Mouse (Mus musculus): ENCODE measurements around the gene E030018B13Rik. TPM values are rescaled to one million over a fixed set of nuclear protein-coding genes. Genes with fewer than 3 reads are reported as not detected.
A peak's percentile ranks its signal among the peaks of the same experiment; 100 is the strongest.

Gene E030018B13Rik
- not detected in 2 replicates for polyA plus RNA-seq (2015; fragmentation: Nextera tagmentation; extraction: Ambion mirVana)

DNA sequence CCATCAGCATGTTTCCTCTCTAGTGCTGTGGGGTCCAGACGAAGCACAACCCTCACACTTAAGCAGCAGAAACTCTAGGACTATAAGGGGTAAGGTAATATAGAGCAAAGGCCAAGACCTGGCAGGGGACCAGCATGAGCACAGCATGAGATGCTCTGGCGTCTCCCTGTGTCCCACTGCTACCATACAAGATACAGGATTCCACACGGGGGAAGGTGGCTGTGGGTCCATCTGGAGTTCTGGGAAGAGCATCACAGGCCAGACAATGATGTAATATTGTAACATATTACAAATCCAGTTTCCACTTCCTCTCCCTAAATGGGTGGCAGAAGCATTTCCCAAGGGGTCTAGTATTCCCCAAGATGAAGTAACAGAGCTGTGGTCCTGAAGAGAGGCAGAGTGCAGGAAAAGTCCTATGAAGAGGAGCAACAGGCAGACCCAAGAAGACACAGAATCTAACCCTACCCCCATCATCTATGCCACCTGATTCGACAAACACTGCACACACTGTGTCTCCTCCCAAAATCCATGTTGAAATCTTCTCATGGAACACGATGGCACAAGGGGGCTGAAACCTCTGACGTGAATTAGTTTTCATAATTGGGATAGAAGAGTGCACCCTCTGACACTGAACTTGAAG is at the start of gene E030018B13Rik:
Gene E030018B13Rik, plus strand, starts transcription at position 590 of the 640 bp plus-strand sequence.
- ATAC-seq = no peak
- H3K4me2 ChIP-seq (replicated peaks; ENCODE audit: low read depth) = no peak within 1 kb of the TSS
- no peak within 1 kb of the TSS for H3K4me3 ChIP-seq (ENCODE audit: low read depth, low read length)
- H3K9me3 ChIP-seq (ENCODE audit: control insufficient read depth) = no peaks in the 10 kb centered on the region
- no peaks in the 10 kb centered on the region for H3K27me3 ChIP-seq (replicated peaks; ENCODE audit: control insufficient read depth, insufficient read depth, low read length)
- no peak within 1 kb of the TSS for H3K9ac ChIP-seq (ENCODE audit: low read depth, low read length)
- no peak for TF ChIP-seq CTCF (IDR thresholded peaks at IDR 0.05; ENCODE audit: low read depth)
- 91% methylated on average over 6 of the region's 6 CpGs for WGBS
- H3K4me1 ChIP-seq (replicated peaks; ENCODE audit: control insufficient read depth, insufficient read depth, low read length) = peaks cover 17% of the 10 kb centered on the region; the same call in 1 of the 2 replicates
- H3K36me3 ChIP-seq (ENCODE audit: control insufficient read depth, insufficient read depth) = no peaks in the 10 kb centered on the region
- no peak within 1 kb of the TSS for H3K27ac ChIP-seq (ENCODE audit: low read depth, low read length)

DNA sequence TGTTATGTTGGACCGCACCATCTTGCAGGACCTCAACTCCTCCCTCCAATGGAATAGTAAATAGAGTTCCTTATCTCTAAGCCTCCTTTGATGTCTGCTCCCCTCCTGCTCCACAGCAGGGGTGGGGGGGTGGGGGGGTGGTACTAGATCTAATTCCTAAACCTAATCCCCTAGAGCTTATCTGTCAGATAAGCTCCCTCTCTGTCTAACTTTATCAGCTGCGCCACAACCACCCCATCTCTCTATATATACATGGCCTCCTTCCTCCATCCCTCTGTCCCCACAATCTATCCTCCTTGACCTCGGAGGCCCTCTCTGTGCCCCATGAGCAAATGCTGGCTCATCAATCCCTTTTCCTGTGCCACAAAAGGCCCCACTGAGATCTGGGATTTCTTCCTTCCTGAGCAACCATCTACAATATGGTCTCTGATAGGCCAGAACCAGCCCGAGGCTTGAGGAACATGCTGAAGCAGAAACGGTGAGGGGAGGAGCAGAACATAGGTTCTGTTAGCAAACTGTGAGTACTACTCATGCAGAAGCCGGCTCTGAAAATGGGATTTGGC is 48.2 kb upstream of the E030018B13Rik start:
- Histone ChIP-seq H3K9ac (ENCODE audit: low read depth, low read length) (no peak overlapping the region), H3K9me3 (ENCODE audit: control insufficient read depth) (no peaks in the 10 kb centered on the region), H3K36me3 (ENCODE audit: control insufficient read depth, insufficient read depth) (no peaks in the 10 kb centered on the region), H3K4me3 (ENCODE audit: low read depth, low read length) (no peak overlapping the region), H3K4me2 (replicated peaks; ENCODE audit: low read depth) (no peak overlapping the region), H3K27ac (ENCODE audit: low read depth, low read length) (no peak overlapping the region), H3K27me3 (replicated peaks; ENCODE audit: control insufficient read depth, insufficient read depth, low read length) (no peaks in the 10 kb centered on the region), H3K4me1 (replicated peaks; ENCODE audit: control insufficient read depth, insufficient read depth, low read length) (no peaks in the 10 kb centered on the region)
- no peak for TF ChIP-seq CTCF (IDR thresholded peaks at IDR 0.05; ENCODE audit: low read depth)
- no peak for ATAC-seq
- 43% methylated on average over 6 of the region's 6 CpGs for WGBS

DNA sequence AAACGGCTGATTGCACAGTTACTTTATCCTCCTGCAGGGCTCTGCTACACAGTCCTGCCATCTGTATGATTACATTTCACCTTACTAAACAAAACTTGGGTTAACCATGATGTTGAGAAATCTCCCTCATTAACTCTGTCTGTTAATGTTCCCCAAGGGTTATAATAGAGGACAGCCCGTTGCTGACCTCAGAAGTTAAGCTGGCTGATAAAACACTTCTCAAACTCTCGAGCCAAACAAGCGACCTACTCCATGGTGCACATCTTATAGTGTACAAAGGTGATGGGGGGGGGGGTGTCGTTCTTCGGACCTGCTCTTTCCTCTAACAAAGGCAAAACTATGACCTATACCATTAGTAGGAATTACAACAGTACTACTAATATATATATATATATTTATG is 45.0 kb upstream of the E030018B13Rik start:
- Histone ChIP-seq H3K4me2 (replicated peaks; ENCODE audit: low read depth) (no peak overlapping the region), H3K27ac (ENCODE audit: low read depth, low read length) (no peak overlapping the region), H3K4me3 (ENCODE audit: low read depth, low read length) (no peak overlapping the region), H3K36me3 (ENCODE audit: control insufficient read depth, insufficient read depth) (no peaks in the 10 kb centered on the region), H3K27me3 (replicated peaks; ENCODE audit: control insufficient read depth, insufficient read depth, low read length) (no peaks in the 10 kb centered on the region), H3K9ac (ENCODE audit: low read depth, low read length) (no peak overlapping the region), H3K9me3 (ENCODE audit: control insufficient read depth) (no peaks in the 10 kb centered on the region), H3K4me1 (replicated peaks; ENCODE audit: control insufficient read depth, insufficient read depth, low read length) (no peaks in the 10 kb centered on the region)
- 62% methylated on average over 6 of the region's 6 CpGs for WGBS
- peak; percentile 38 for ATAC-seq
- TF ChIP-seq CTCF (IDR thresholded peaks at IDR 0.05; ENCODE audit: low read depth) = no peak

DNA sequence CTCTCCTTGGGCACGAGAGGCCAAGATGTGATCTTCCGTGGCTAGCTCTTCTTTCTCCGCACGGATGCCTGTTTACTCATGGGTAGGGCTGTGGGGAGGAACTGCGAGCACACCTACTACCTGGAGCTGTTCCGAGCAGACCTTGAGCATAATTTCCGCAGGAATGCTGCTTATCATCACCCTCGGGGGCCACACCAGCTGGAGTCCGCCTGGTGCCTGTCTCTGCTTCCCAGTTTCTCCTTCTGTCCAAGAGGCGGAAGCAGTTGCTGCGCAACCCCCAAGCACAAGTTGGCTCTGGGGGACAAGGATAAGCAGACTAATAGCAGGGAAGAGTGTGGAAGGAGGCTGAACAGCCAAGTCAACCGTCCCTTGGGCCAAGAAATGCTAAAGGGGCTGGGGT is 42.8 kb upstream of the E030018B13Rik start:
- no peaks in the 10 kb centered on the region for H3K36me3 ChIP-seq (ENCODE audit: control insufficient read depth, insufficient read depth)
- no peaks in the 10 kb centered on the region for H3K27me3 ChIP-seq (replicated peaks; ENCODE audit: control insufficient read depth, insufficient read depth, low read length)
- no peaks in the 10 kb centered on the region for H3K4me1 ChIP-seq (replicated peaks; ENCODE audit: control insufficient read depth, insufficient read depth, low read length)
- no peaks in the 10 kb centered on the region for H3K9me3 ChIP-seq (ENCODE audit: control insufficient read depth)
- no peak overlapping the region for H3K4me3 ChIP-seq (ENCODE audit: low read depth, low read length)
- ATAC-seq = peak; percentile 63
- H3K9ac ChIP-seq (ENCODE audit: low read depth, low read length) = no peak overlapping the region
- peak overlapping the region; percentile 40 for H3K4me2 ChIP-seq (replicated peaks; ENCODE audit: low read depth)
- WGBS = 32% methylated on average over 12 of the region's 12 CpGs
- H3K27ac ChIP-seq (ENCODE audit: low read depth, low read length) = no peak overlapping the region
- TF ChIP-seq CTCF (IDR thresholded peaks at IDR 0.05; ENCODE audit: low read depth) = no peak

DNA sequence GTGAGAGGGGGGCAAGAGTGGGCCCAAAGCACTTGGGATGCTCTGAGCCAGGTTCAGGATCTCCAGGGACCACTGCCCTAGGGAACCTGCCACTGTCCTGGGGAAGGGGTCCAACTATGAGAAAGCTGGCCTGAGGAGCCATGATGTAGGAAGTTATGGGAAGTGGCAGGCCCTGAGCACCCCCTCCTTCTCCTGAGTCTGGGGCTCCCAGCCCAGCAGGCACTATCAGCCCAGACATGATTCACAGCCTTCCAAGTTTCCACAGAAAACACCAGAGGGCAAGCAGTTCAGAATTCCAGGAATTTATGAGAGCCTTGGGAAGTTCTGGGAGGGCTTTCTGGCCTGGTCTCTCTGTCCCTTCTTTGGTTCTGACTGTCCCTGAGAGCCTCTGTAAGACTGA is 41.0 kb upstream of the E030018B13Rik start:
- no peaks in the 10 kb centered on the region for H3K9me3 ChIP-seq (ENCODE audit: control insufficient read depth)
- no peak for ATAC-seq
- no peak overlapping the region for H3K4me3 ChIP-seq (ENCODE audit: low read depth, low read length)
- H3K4me1 ChIP-seq (replicated peaks; ENCODE audit: control insufficient read depth, insufficient read depth, low read length) = no peaks in the 10 kb centered on the region
- no peak overlapping the region for H3K27ac ChIP-seq (ENCODE audit: low read depth, low read length)
- H3K36me3 ChIP-seq (ENCODE audit: control insufficient read depth, insufficient read depth) = no peaks in the 10 kb centered on the region
- no peak for TF ChIP-seq CTCF (IDR thresholded peaks at IDR 0.05; ENCODE audit: low read depth)
- H3K9ac ChIP-seq (ENCODE audit: low read depth, low read length) = no peak overlapping the region
- no peak overlapping the region for H3K4me2 ChIP-seq (replicated peaks; ENCODE audit: low read depth)
- no peaks in the 10 kb centered on the region for H3K27me3 ChIP-seq (replicated peaks; ENCODE audit: control insufficient read depth, insufficient read depth, low read length)

DNA sequence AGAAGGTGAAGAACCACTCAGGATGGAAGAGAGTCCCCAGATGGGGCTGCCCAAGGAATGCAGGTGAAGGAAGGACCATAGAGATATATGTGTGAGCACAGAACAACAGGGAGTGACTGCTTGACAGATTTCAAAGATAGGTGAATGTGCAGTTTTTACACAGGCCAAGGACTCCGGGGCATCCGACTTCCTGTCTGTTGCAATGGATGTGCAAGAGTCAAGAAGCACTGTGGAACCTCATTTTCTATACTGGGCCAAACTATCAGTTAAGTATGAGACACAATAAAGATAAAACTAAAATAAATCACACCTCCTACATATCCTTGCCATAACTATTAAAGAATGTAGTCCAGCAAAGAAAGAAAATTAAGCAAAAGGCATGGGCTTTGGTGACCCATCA is 40.0 kb upstream of the E030018B13Rik start:
- H3K27ac ChIP-seq (ENCODE audit: low read depth, low read length) = no peak overlapping the region
- 46% methylated on average over 2 of the region's 2 CpGs for WGBS
- no peaks in the 10 kb centered on the region for H3K36me3 ChIP-seq (ENCODE audit: control insufficient read depth, insufficient read depth)
- peak; percentile 63 for ATAC-seq
- no peak overlapping the region for H3K4me2 ChIP-seq (replicated peaks; ENCODE audit: low read depth)
- no peak overlapping the region for H3K4me3 ChIP-seq (ENCODE audit: low read depth, low read length)
- H3K9ac ChIP-seq (ENCODE audit: low read depth, low read length) = no peak overlapping the region
- H3K4me1 ChIP-seq (replicated peaks; ENCODE audit: control insufficient read depth, insufficient read depth, low read length) = no peaks in the 10 kb centered on the region
- H3K9me3 ChIP-seq (ENCODE audit: control insufficient read depth) = no peaks in the 10 kb centered on the region
- H3K27me3 ChIP-seq (replicated peaks; ENCODE audit: control insufficient read depth, insufficient read depth, low read length) = no peaks in the 10 kb centered on the region
- TF ChIP-seq CTCF (IDR thresholded peaks at IDR 0.05; ENCODE audit: low read depth) = no peak

All from intestine, postnatal 0 days (tissue).